Mouse (Mus musculus) telencephalon, adult 2 months (tissue): ENCODE measurements at regions not wholly inside any gene's neighbourhood (a gene's known extent, or its start where the extent isn't known, plus 50 kb on each side); places are given as distances from the start of the nearest gene placed in this dataset.
A peak's percentile ranks its signal among the peaks of the same experiment; 100 is the strongest.

Experiments used
- DNase-seq: peaks from one replicate; pipeline ENCODE4 v3.0.0-alpha.2; 2011; ENCODE audit warnings: low read depth, low spot score

- DNase-seq = no peak
Observed at GRCm38 (mm10) chr13:30600194-30600593, 55.0 kb upstream of the Uqcrfs1 start.

- DNase-seq = no peak
Observed at GRCm38 (mm10) chr13:30600625-30601407, 55.7 kb upstream of the Uqcrfs1 start.

GRCm38 (mm10) chr13:30603936-30604335 lies 55.9 kb upstream of the Dusp22 start:
- DNase-seq = peak; percentile 55

GRCm38 (mm10) chr13:30607343-30607742 lies 52.5 kb upstream of the Dusp22 start:
- no peak for DNase-seq

- peak; percentile 85 for DNase-seq
Observed at GRCm38 (mm10) chr13:30607881-30608280, 51.9 kb upstream of the Dusp22 start.

- no peak for DNase-seq
Observed at GRCm38 (mm10) chr13:30609784-30610183, 50.0 kb upstream of the Dusp22 start.
